Mouse (Mus musculus): Measurements from ENCODE around the gene Got1.

DNA sequence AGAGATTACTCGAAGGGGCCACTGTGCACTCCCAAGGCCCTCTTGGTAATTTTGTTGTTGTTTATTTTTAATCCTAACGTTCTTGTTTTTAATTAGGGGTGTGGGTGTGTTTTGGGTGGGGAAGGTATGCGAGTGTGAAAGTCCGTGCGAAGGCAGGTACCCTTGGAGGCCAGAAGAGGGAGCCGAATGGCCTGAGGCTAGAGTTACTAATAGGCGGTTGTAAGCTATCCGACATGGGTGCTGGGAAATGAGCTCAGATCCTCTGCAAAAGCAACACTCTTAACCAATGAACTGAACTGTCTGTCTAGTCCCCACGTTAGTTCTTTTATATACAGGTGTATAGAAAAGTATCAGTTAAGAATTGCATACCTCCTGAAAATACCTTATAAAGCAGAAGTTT is 43.9 kb upstream of the Got1 start:
- no peak for TF ChIP-seq FLI1 (IDR thresholded peaks at IDR 0.05; ENCODE audit: low read length)
- no peak for TF ChIP-seq GATA1 (IDR thresholded peaks at IDR 0.05; ENCODE audit: borderline replicate concordance, low read length)
